Mouse (Mus musculus) myocyte (in vitro differentiated cells): ENCODE data around the gene Clic1.

Experiments used
- E2F4 ChIP-seq: IDR thresholded peaks from one replicate; pipeline ENCODE4 v1.6.1; 2011; ENCODE audit warnings: mild to moderate bottlenecking, control low read depth, moderate library complexity; ENCODE audit not compliant: insufficient read depth
- MAX ChIP-seq: IDR thresholded peaks from one replicate; pipeline ENCODE4 v1.6.1; 2011; ENCODE audit warnings: low read depth, mild to moderate bottlenecking, control low read depth
- MYOG ChIP-seq, 3 experiments: IDR thresholded peaks; one replicate each; pipeline ENCODE4 v1.6.1; 2011; ENCODE audit warnings: control low read depth in 2 of 3, low read depth in 2 of 3, mild to moderate bottlenecking in 2 of 3; ENCODE audit not compliant: insufficient read length in 2 of 3, control insufficient read depth in 1 of 3, insufficient read depth in 1 of 3
- POLR2A ChIP-seq: IDR thresholded peaks from one replicate; pipeline ENCODE4 v1.6.1; 2011; ENCODE audit warnings: low read depth, mild to moderate bottlenecking, control low read depth, moderate library complexity; ENCODE audit not compliant: insufficient read length
- POLR2AphosphoS2 ChIP-seq: IDR thresholded peaks from one replicate; pipeline ENCODE4 v1.6.1; 2011; ENCODE audit warnings: low read depth, control low read depth; ENCODE audit not compliant: insufficient read length
- REST ChIP-seq: IDR thresholded peaks from one replicate; pipeline ENCODE4 v1.6.1; 2011; ENCODE audit warnings: mild to moderate bottlenecking, control low read depth, moderate library complexity; ENCODE audit not compliant: insufficient read depth, insufficient read length
- SRF ChIP-seq: IDR thresholded peaks from one replicate; pipeline ENCODE4 v1.6.1; 2011; ENCODE audit warnings: low read depth; ENCODE audit not compliant: control insufficient read depth, insufficient read length
- TCF12 ChIP-seq: IDR thresholded peaks from one replicate; pipeline ENCODE4 v1.6.1; 2011; ENCODE audit warnings: mild to moderate bottlenecking, control low read depth; ENCODE audit not compliant: poor library complexity, insufficient read depth, severe bottlenecking
- USF1 ChIP-seq: IDR thresholded peaks from one replicate; pipeline ENCODE4 v1.6.1; 2011; ENCODE audit warnings: low read depth, mild to moderate bottlenecking, control low read depth, moderate library complexity

DNA sequence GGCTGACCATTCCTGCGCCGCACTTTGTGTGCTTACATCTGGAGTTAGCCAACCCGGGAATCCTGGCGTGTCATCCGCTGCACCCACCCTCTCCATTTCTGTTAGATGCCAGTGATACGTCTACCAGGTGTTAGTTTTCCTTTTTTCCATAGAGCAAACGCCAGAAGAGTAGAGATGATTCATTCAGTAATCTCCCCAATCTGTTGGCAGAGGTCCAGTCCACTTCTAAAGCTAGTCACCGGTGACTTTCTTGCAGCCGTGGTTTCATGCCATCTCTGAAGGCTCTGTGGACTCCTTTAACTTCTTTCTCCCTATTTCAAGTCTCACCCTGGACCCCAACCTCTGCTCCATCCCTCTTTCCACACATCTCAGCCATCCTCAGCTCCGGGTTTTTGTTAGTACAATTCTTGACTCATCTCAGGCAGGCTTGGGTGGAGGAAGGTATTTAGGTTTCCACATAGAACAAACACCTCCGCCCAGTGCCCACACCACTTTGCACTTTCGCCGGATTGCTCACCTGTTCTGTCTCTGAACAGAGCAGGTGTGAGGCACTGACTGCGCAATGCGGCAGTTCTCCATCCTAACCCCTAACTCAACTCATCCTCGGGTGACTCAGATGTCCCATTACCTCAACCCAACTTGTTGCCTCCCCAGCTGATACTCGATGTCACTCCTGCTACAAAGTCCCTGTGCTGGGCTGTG, 18.6 kb downstream of the Clic1 start:
- TF ChIP-seq POLR2A (no peak), POLR2AphosphoS2 (no peak), MYOG (IDR thresholded peaks at IDR 0.05; ENCODE audit: control insufficient read depth in 1 of 3, insufficient read depth in 1 of 3, insufficient read length in 2 of 3, low read depth in 2 of 3) (no peak), USF1 (no peak), E2F4 (no peak), MAX (no peak), REST (no peak), TCF12 (no peak), SRF (no peak)
